Mouse (Mus musculus) mesoderm, embryonic 11.5 days (tissue): ENCODE measurements at regions not wholly inside any gene's neighbourhood (a gene's known extent, or its start where the extent isn't known, plus 50 kb on each side); places are given as distances from the start of the nearest gene placed in this dataset.
A peak's percentile ranks its signal among the peaks of the same experiment; 100 is the strongest.

ENCODE experiments used
- DNase-seq: peaks from one replicate; pipeline ENCODE4 v3.0.0-alpha.2; 2012; ENCODE audit warnings: low read depth, low spot score

DNA sequence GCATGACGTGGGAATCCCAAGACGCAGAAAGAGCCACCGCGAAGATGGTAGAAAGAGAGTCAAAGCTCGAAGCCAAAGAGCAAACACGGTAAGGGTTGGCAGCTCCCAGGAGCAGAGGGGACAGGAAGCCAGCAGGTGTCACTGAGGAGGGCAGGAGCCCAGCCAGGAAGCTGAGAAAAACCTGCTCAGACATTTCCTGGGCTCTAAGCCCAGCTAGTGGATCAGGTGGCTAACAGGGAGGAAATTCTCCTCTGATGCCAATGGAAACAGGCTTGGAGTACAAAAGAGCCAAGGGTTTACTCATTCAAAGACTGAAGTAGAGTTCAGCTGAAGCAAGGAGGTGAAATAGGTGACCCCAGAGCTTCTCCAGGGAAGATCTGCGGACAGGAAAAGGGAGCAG, 368.9 kb downstream of the Nkx6-1 start:
- DNase-seq = no peak

DNA sequence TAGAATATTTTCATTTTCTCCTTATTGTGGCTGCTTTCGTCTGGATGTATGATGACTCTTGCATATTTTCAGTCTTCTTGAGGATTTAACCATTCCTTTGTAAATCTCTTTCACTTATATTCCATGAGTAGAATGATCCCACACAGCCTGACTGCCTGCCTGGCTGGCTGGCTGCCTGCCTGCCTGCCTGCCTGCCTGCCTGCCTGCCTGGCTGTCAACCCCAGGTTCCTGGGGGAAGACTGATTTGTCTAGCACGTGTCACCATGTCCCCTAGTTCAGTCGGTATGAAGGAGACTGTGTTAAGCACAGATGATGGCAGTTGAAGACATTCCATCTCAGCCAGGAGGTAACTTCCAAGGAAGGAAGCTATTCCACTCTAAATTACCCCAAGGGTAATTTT, 370.8 kb downstream of the Nkx6-1 start:
- no peak for DNase-seq

DNA sequence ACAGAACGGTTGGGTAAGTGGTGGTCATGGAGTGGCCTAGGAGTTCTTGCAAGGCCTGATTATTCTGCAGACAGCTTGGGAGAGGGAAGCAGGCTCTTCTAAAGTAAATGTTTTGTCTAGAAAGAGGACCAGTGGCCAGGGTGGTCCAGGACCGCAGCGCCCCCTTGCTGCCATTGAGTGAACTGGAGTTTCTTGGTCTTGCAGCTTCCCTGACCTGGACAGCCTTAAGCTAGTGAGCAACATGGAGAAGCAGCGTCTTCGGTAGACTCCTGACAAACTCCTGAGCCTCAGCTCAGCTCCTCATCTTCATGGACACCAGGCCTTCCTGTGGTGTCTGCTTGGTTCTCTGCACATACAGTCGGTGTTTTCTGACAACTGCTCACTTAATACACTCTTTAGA, 376.4 kb downstream of the Nkx6-1 start:
- DNase-seq = peak; percentile 40

DNA sequence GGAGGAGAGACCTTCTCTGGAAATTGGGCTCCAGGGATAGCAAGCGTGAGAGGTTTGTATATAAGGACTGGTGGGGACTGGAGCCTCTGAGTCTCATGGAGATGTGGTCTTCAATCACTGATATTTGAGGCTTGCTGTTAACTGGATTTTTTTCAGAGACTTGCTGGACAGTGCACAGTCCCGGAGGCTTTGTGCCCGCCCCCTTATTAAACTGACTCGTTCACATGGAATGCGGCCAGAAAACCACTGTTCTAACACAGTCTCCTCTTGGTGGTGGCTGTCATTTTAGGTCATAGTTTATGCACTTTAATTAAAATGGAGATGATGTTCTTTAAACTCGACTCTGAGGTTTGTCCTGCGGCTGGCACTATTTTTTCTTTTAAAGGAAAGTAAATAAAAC, 378.9 kb downstream of the Nkx6-1 start:
- no peak for DNase-seq

DNA sequence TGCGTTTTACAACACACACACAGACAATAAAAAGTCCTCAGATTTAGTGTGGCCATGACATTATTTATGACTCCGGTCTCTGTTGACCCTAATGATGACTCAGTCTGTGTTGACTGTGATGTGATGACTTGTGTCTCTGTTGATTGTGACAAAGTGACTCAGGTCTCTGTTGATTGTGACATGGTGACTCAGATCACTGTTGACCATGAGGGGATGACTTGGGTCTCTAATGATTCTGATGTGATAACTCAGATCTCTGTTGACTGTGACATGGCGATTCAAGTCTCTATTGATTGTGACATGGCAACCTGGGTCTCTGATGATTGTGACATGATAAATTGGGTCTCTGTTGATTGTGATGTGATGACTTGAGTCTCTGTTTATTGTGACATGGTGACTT, 405.0 kb downstream of the Gpat3 start:
- DNase-seq = no peak

DNA sequence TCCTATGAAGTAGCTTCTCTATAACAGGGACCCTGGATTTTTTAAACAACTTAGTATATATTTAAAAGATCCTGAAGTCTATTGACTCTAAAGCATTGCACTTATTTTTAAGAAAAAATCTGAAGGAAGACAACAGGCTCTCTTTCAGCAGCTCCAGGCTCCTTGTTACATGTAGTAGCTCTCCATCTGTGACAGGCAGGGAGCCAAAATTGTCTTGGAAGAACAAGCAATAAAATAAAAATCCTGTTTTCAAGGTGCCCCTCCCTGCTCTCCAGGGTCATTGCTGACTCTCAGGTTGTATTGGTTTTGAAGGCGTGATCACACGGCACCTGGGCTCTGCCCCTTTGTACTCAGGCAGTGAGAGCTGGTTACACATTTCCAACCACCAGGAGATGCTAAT, 397.1 kb downstream of the Gpat3 start:
- DNase-seq = no peak

DNA sequence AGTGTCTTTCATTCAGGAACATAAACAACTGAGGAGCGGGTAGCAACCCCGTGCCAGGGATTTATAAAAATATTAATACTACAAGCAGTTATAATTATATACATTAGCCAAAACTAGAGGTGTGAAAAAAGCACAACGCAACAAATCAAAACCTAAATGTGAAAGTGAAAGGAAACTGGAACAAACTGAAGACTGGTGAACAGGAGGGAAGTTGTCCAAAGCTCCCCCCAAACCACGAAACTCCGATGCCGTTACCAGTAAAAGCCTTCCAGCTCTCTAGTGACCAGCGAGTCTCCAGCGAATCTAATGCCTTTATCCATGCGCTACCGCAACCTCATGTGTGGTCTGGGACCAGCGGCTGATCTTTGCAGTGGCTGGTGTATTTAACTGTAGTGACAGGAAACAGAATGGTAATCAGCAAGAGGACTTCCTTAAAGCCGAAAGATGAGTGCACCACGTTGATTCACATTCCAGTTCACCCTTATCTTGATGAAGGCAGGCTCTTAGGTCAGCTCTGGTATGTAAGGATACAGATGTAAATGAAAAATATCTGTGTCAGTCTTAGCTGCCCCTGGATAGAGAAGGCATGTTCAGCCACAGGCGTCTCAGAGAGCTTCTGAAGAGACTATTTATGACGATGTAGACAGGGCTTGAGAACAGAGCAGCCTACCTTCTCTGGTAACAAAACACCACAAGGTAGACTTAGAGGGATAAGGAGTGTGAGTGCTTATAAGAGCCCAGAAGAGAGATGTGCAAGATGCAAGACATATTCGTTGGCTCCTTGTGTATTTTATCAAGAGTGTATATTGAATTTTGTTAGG, 394.0 kb downstream of the Gpat3 start:
- peak; percentile 15 for DNase-seq

DNA sequence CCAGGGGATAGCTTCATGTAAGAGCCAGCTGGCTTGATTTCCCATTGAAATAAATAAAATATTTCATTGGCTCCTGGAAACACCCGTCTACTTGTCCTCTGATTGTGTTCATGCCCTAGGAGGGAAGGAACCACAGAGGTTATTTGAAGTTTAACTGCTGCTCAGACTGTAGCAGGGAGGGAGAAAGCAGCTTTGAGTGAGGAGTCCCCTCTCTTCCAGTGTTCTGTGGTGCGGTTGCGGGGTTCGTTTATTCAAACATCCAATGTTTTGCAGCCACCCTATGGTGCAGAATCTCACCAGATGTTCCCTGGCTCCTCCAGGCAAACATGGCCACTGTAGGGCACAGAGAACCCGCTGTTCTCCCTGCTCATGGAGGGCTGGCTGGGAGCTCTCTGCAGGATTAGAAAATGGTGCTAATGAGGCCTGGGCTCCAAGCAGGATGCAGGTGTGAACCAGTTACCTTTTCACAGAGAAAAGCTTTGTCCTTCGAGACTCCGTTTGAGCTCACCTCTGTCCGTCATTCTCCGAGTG, 390.7 kb downstream of the Gpat3 start:
- DNase-seq = no peak

DNA sequence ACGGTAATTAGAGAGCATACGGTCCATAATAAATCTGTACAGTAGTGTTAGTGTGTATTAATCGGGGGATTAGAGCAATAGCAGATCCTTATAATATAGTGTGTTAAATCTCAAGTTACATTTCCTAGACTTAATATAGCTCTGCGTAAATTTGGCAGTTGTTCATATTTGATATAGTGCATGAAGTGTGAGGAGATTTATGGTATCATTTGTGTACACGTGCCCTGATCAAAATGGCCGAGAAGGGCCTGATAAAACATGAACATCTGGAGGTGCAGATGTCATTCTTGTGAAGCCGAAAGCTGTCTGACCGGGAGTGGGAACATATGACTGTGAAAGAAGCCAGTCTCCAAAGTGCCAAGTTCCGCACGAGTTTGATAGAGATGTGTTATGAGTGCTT, 376.9 kb downstream of the Gpat3 start:
- no peak for DNase-seq

DNA sequence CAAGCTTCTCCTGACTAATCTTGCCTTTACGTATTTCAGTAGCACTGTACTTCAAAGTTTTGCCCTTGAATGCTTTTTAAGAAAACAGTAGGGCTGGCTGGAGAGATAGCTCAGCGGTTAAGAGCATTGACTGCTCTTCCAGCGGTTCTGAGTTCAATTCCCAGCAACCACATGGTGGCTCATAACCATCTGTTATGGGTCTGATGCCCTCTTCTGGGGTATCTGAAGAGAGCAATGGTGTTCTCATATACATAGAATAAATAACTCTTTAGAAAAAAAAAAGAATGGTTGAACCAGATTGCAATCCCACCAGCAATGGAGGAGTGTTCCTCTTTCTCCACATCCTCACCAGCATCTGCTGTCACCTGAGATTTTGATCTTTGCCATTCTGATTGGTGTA, 372.6 kb downstream of the Gpat3 start:
- no peak for DNase-seq

DNA sequence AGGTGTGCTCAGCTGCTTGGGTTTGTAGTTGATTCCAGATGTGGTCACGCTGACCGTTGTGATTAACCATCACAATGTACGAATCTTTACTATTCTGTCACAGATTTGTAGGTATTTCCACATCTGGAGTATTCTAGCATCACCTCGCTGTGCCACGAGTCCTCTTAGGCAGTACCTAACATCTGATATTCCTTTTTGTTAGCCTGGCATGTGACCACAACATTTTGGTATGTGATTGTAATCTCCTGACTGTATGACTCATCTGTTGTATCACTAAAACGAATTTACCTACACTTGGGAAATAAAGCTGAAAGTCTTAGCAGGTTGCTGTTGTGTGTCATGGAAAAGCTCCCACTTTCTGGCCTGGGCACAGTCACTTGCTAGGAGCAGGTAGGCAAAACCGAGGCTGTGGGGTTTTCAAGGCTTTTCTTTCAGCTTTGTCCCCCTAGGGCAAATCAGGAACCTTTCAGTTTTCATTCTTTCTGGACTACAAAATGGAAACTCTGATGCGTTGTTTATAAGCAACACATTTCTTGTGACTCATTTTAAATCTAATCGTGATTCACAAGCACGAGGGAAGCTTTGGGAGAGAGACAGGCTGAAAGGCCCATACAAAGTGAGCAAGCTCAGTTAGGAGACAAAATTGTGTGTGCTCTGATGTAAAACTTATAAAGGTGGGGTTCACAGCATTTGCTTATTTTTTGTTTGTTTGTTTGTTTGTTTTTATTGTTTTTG, 371.5 kb downstream of the Gpat3 start:
- no peak for DNase-seq

DNA sequence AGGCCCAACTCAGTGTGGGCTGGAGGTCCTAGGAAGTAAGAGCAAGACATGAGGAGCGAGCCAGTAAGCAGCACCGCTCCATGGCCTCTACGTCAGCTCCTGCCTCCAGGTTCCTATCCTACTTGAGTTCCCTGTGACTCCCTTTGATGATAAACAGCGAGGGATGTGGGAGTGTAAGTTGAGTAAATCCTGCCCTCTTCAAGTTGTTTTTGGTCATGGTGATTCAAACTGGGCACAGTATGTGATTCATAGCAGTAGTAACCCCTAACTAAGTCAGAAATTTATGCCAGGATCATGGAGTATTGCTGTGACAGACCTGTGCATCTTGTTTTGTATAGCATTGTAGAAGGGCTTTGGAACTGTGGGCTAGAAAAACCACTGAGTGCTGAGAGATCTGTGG, 366.5 kb downstream of the Gpat3 start:
- no peak for DNase-seq

DNA sequence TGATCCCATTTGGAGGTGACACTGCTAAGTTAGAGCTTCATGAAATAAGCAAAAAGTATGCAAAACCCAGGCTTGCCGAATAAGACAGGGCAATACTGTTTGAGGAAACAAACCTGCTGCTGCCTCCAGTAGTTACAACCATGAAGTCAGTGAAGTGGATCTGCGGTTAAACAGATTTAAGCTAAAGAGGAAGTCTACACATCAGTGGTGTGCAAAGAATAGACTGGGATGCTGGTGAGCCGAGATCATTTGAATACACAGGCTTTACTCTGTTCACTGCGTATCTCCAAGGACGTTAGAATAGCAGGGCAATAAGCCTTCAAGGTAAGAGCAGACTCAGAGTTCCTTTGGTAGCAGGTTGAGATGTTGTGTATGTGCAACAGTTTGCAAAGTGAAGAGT, 362.6 kb downstream of the Gpat3 start:
- no peak for DNase-seq

DNA sequence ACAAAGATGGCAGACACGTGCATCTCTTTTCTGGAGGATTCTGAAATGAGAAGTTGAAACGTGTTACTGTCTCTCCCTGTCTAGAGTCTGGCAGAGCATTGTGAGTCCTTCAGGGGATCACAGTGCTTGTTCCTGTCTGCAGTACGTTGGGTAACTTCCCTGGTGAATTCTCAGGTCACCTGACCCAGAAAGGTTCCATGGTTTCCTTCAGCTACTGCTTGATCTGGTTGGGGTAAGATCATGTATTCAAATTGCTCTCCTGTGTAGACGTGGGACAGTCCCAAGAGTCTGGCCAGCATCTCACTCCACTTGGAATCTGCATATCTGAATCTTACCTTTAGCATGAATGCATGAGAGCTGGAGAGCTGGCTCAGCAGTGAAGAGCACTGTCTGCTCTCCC, 350.0 kb downstream of the Gpat3 start:
- DNase-seq = no peak

DNA sequence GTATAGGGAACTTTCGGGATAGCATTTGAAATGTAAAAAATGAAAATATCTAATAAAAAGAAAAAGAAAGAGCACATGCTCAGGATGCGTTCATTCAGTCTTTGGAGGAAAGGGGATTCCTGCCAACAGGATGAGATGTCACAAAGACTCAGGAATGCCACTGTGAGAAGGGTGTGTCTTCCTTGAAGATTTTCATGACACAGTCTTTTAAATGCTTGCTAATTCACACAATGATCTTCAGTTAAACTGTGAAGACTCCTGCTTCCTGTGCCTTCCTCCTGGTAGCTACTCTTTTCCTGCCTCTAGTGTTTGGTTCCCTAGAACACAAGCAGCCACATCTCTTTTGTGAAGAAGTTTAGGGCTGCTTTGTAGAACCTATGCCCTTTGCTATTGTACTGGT, 345.5 kb downstream of the Gpat3 start:
- DNase-seq = no peak

DNA sequence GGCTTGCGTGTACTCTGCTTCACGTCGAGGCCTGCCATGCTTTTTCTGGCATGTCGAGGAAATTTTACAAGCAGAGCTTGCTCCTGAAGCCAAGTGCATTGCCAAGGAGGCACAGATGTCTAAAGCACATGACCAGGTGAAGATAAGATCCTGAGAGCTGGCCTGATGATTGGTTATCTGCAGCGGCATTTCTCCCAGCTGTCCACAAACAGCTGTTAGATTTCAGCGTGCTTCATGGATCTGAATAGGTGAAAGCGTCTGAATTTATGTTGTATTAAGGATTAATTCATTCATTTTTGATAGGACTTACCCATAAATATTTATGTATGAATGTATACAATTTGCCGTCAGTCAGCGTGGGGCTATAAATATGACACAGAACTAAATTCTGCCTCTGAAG, 327.7 kb downstream of the Gpat3 start:
- no peak for DNase-seq

DNA sequence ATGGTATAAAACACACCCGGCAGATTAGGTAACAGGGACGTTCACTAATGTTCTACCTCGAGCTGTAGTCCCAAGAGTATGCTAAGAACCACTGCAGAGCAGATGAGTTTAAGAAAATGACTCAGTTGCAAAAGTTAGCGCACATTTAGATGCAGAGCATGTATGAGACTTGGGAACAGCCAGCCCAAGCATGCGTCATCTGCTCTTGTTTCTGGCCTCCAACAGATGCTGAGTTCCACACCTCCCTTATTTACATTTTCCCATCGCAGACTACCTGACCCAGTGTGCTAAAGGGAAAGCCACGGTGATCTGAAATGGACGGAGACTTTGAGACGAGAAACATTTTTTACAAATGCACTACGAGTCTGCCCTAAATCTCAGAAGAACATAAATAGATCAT, 327.3 kb downstream of the Gpat3 start:
- DNase-seq = no peak

DNA sequence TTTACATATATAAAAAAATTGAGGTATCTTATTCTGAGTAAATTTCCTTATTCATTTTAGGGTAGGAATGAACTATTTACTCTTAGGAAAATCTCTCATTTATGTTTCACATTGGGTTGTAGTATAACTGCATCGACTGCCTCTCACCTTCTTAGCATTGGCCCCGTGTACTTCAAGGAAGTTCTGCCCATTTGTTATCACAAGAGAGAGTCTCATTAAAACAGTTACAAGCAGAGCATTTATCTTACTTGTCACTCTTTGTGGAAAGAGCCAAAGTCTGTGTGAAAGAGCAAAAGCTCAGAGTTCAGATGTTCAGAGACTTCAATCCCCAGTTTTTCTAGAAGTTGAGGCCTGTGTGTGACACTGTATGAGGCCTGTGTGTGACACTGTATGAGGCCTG, 323.6 kb downstream of the Gpat3 start:
- no peak for DNase-seq

DNA sequence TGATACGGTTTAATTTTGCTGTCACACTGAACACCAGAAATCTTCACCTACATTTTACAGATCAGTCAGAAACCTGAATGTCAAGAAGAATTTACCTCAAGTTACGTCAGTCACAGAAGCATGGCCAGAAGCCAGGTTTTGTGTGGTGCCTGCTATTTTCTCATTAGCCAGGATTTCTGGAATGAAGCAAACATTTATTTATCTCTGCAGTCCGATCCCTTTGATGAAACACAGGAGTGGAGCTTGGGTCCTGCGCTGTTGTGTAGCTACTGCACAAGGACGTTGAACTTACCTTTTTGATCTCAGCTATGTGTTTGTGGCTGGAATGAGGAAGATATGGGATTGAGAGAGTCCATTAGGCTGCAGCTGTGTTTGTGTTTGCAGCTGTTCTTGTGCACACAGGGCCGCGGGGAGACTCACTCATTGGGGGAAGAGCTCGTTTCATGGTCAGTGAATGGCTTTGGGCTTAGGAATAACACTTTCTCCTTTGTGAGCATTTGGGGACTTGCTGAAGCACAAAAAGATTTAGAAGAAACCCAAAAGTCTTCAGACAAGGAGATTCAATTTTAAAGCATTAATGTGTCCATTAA, 318.2 kb downstream of the Gpat3 start:
- peak; percentile 20 for DNase-seq

DNA sequence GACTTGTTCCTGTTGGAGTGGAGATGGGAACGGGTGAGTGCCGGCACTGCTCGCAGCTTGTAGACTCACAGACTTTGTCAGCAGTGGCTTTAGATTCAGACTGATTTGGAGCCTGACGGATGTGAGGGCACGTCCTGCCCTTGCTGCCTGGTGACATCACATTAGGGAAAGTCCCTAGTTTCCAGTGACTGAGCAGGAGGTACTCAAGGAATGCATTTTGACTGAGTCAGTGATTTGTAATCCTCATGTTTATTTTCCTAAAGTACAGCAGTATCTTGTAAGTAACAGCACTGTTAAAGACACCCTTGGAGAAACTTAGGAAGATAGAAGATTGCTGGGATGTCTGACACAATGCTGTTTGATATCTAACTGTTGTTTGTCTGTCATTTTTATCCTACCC, 317.6 kb downstream of the Gpat3 start:
- peak; percentile 50 for DNase-seq

DNA sequence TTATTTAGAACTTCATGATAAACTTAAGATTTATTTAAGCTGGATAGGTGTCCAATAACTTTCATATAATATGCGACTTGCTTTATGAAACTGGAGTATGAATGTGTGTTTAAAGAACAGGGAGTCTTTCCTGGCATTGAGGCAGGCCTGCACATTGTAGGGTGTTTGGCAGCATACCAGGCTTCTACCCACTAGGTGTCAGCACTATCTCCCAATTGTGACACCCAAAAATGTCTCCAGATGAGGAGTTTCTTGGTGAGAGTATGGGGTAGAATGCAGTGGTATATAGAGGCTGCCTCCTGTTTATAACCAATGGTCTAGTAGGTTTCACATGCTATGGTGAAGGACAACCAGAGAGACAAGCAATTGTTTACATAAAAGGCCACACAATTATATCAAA, 311.9 kb downstream of the Gpat3 start:
- DNase-seq = no peak

DNA sequence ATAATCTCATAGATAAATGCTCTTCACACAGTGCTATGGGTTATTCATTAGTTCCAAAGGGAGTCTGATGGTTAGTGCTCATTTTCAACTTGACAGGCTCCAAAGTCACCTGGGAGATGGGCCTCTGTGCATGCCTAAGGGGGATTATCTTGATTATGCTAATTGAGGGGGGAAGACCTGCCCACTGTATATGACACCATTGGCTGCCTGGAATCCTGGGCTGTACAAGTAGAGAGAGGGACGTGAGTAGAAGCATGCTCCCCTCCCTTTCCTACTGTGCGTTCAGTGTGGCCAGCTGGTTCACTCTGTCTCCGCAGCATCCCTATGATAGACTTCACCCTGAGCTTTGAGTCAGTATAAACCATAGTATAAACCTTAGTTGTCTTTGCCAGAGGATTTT, 300.8 kb downstream of the Gpat3 start:
- DNase-seq = no peak
